Mouse (Mus musculus): ENCODE measurements around the gene Ripor2.

GRCm38 (mm10) chr13:24604761-24605591, 23.0 kb downstream of the Ripor2 start:
- no peak for TF ChIP-seq CTCF (IDR thresholded peaks at IDR 0.05; ENCODE audit: low read depth)
- TF ChIP-seq EP300 (IDR thresholded peaks at IDR 0.05; ENCODE audit: low read depth) = no peak
